25 mouse cellular contexts compared by ENCODE assay signal in genomic region chr6:88358210-88358609, GRCm38 (mm10).
"Had no signal": no experiment of that assay in that cellular context is flagged by ENCODE, and none has a peak within 500 bp of the region (broad histone marks: within the 10 kb centered on the region; RNA-seq: fewer than 3 reads in every experiment).

No protein-coding gene starts in this region.

- H3K4me3 ChIP-seq: heart, adult 2 months; heart, embryonic 13.5 days; heart, embryonic 15.5 days; hindbrain, embryonic 13.5 days; hindbrain, embryonic 15.5 days; kidney, embryonic 15.5 days; limb, embryonic 12.5 days; liver, embryonic 13.5 days had no signal

- H3K27ac ChIP-seq: heart, adult 2 months; heart, embryonic 13.5 days; heart, embryonic 15.5 days; hindbrain, embryonic 13.5 days; hindbrain, embryonic 15.5 days; hindbrain, postnatal 0 days; kidney, embryonic 15.5 days; kidney, postnatal 0 days; limb, embryonic 12.5 days; liver, embryonic 13.5 days had no signal

- H3K9me3 ChIP-seq: heart, embryonic 13.5 days; heart, embryonic 15.5 days; hindbrain, embryonic 15.5 days; liver, embryonic 13.5 days had no signal

- DNase-seq: gastrocnemius, postnatal 14 days; gastrocnemius, postnatal 36 days; heart, adult 11 months; heart, adult 2 months; heart, postnatal 14 days; heart, postnatal 36 days; kidney, adult 18-20 months; kidney, adult 8-10 months; kidney, postnatal 14 days; kidney, postnatal 36 days; layer of hippocampus, adult 9-11 months; layer of hippocampus, postnatal 36 days; left cerebral cortex, postnatal 4 days; liver; liver, embryonic 13.5 days had no signal

- H3K36me3 ChIP-seq: heart, embryonic 13.5 days; heart, embryonic 15.5 days; hindbrain, embryonic 15.5 days had no signal

- H3K4me2 ChIP-seq: heart, embryonic 11.5 days; heart, embryonic 13.5 days; heart, embryonic 15.5 days; hindbrain, embryonic 13.5 days; hindbrain, embryonic 15.5 days; kidney, embryonic 15.5 days; limb, embryonic 12.5 days; liver, embryonic 11.5 days; liver, embryonic 13.5 days had no signal

- ATAC-seq: hindbrain, postnatal 0 days had no signal

- H3K27me3 ChIP-seq: heart, embryonic 13.5 days; heart, embryonic 15.5 days; hindbrain, embryonic 13.5 days; hindbrain, embryonic 15.5 days; kidney, embryonic 15.5 days; limb, embryonic 12.5 days; liver, embryonic 13.5 days had no signal

- H3K9ac ChIP-seq: heart, embryonic 13.5 days; heart, embryonic 15.5 days; hindbrain, embryonic 13.5 days; hindbrain, embryonic 15.5 days; kidney, embryonic 15.5 days; limb, embryonic 12.5 days; liver, embryonic 13.5 days had no signal

- H3K4me1 ChIP-seq: hindbrain, embryonic 13.5 days; hindbrain, embryonic 15.5 days; kidney, embryonic 15.5 days; limb, embryonic 12.5 days; liver, embryonic 13.5 days had no signal
